Mouse (Mus musculus) small intestine, adult 2 months (tissue): ENCODE results near the gene Atp6v0e2. TPM values are rescaled to one million over a fixed set of nuclear protein-coding genes. Genes with fewer than 3 reads are reported as not detected.

Experiments used
- H3K27ac ChIP-seq: fragments of 200-500 bp; 2 replicates; pipeline ENCODE4 v1.5.1; 2012; ENCODE audit warnings: low read depth, low read length, control low read depth, inconsistent platforms; ENCODE audit not compliant: insufficient read depth
- H3K27me3 ChIP-seq: fragments of 200-500 bp; 2 replicates; pipeline ENCODE4 v1.6.1; 2012; ENCODE audit warnings: mild to moderate bottlenecking, moderate library complexity, low read length, inconsistent platforms; ENCODE audit not compliant: control insufficient read depth, insufficient read depth
- H3K36me3 ChIP-seq: fragments of 200-500 bp; 2 replicates; pipeline ENCODE4 v1.6.1; 2012; ENCODE audit warnings: mild to moderate bottlenecking, low read length, control low read depth, inconsistent platforms; ENCODE audit not compliant: control insufficient read depth, insufficient read depth
- H3K4me1 ChIP-seq: fragments of 200-500 bp; 2 replicates; pipeline ENCODE4 v1.6.1; 2012; ENCODE audit warnings: low read length, inconsistent platforms, mixed read lengths; ENCODE audit not compliant: control insufficient read depth, insufficient read depth, insufficient read length
- H3K4me3 ChIP-seq: fragments of 200-500 bp; 2 replicates; pipeline ENCODE4 v1.5.1; 2012; ENCODE audit warnings: low read depth, mild to moderate bottlenecking, control low read depth, inconsistent platforms, low read length, moderate library complexity
- CTCF ChIP-seq: fragments of 200-500 bp; IDR thresholded peaks from 2 replicates; pipeline ENCODE4 v1.5.1; 2012; ENCODE audit warnings: low read depth, mild to moderate bottlenecking, control low read depth, inconsistent platforms, low read length, moderate library complexity, mixed read lengths; ENCODE audit not compliant: insufficient replicate concordance, insufficient read length; ENCODE audit errors: extremely low read depth
- POLR2A ChIP-seq: fragments of 200-500 bp; IDR thresholded peaks from 2 replicates; pipeline ENCODE4 v1.6.1; 2012; ENCODE audit warnings: low read depth, mild to moderate bottlenecking, control low read depth, inconsistent platforms, low read length, moderate library complexity
- WGBS: fragments of 180-500 bp; shearing (Covaris S2); methylation state at CpG from one replicate; pipeline ENCODE4 v1.1.7; 2018; 5-methylcytosine and 5-hydroxymethylcytosine counted together
- polyA plus RNA-seq: library from polyadenylated mRNA; depleted of rRNA; stranded (reverse); fragments of >200 nt; gene quantifications from 2 replicates; pipeline ENCODE4 v1.2.3, GENCODE M21; 2012

Atp6v0e2 gene
- polyA plus RNA-seq, 1 experiment: 26.3 TPM

DNA sequence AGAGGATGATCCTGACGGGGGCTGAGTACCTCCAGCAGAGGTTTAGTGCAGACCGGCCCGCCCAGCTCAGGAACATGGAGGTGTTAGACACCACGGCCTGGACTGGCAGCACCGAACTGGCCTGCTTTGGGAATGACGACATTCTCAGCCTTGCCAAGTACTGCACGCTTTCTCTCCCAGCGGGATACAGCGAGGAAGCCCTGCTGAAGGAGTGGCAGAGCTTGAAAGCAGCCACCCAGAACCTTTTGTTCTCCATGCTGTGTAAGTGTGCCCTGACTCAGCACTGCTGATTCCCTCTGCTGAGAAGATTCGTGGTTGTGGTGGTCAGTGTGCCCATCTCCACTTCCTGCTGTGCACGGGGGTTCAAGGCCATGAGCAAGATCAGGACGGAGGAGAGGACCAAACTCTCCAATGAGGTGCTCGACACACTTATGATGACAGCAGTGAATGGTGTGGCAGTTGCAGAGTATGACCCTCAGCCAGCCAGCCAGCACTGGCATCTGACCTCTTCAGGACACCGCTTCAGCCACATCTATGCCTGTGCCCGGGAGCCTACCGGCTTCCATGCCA lies 7.5 kb upstream of the Atp6v0e2 start:
- H3K4me3 ChIP-seq: no peak overlapping the region
- no peaks in the 10 kb centered on the region for H3K27me3 ChIP-seq
- 87% methylated on average over 16 of the region's 16 CpGs for WGBS
- TF ChIP-seq CTCF: no peak
- H3K36me3 ChIP-seq: no peaks in the 10 kb centered on the region
- no peak overlapping the region for H3K27ac ChIP-seq
- H3K4me1 ChIP-seq: no peaks in the 10 kb centered on the region

DNA sequence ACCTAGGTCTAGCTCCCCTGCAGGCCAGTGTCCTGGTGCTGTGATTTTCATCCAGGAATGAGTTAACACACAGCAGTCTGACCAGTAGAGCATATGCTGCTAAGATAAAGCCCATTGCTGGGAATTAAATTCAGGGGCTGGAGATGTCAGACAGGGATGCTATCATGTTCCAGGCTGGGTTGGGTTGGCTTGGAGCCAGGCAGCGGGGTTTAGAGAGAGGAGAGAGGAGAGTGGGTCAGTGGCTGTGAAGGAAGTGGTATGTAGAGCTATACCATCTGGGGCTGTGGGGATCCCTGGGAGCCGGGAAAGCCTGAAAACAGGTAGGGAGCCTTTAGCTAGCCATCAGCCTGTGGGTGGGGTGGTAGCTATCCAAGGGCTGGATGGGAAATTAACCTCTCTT lies 6.6 kb upstream of the Atp6v0e2 start:
- Histone ChIP-seq H3K27me3 (no peaks in the 10 kb centered on the region), H3K36me3 (no peaks in the 10 kb centered on the region), H3K4me3 (no peak overlapping the region), H3K27ac (no peak overlapping the region), H3K4me1 (no peaks in the 10 kb centered on the region)
- TF ChIP-seq POLR2A: no peak
- 63% methylated on average over 2 of the region's 2 CpGs for WGBS

DNA sequence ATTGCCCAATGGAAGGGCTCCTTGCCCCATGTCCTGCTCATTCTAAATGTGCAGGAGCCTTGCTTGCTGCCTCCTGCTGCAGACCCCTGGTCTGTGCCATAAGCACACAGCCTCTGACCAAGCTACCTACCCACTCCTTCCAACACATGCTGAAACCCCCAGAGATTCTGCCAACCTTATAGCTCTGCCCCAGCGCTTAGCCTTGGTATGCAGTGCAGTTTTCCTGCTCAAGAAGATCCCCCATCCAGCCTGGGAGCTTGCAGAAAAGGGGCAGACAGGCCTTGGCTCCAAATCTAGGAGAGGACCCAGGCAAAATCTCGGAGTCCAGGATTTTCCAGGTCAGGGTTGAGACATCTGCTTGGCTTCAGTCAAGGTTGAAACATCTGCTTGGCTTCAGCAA lies 3.9 kb upstream of the Atp6v0e2 start:
- TF ChIP-seq POLR2A (no peak), CTCF (no peak)
- Histone ChIP-seq H3K27me3 (no peaks in the 10 kb centered on the region), H3K4me3 (no peak overlapping the region), H3K27ac (no peak overlapping the region), H3K36me3 (no peaks in the 10 kb centered on the region), H3K4me1 (peaks cover 7% of the 10 kb centered on the region; the same call in 1 of the 2 replicates)
- 85% methylated on average over 2 of the region's 2 CpGs for WGBS

DNA sequence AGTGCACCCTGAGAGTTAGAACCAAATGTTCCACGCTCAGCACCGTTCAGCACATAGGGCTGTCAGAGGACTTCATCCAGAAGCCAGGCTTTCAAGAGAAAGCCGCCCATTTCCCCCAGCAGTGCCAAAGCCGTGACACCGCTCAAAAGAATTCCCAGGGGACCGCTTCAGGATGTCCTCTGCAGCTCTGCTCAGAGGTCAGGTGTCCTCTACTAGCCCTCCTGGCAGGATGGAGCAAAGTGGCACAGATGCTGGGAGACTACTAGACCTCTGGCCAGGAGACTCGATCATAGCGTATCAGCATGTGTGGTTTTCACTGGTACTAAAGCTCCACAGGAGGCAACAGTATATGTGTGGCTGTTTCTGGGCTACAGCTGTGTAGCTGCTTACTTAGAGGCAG lies 2.5 kb upstream of the Atp6v0e2 start:
- Histone ChIP-seq H3K4me1 (peaks cover 7% of the 10 kb centered on the region; the same call in 1 of the 2 replicates), H3K27ac (no peak overlapping the region), H3K4me3 (no peak overlapping the region), H3K36me3 (no peaks in the 10 kb centered on the region), H3K27me3 (no peaks in the 10 kb centered on the region)
- TF ChIP-seq POLR2A (no peak), CTCF (no peak)
- 84% methylated on average over 8 of the region's 8 CpGs for WGBS

DNA sequence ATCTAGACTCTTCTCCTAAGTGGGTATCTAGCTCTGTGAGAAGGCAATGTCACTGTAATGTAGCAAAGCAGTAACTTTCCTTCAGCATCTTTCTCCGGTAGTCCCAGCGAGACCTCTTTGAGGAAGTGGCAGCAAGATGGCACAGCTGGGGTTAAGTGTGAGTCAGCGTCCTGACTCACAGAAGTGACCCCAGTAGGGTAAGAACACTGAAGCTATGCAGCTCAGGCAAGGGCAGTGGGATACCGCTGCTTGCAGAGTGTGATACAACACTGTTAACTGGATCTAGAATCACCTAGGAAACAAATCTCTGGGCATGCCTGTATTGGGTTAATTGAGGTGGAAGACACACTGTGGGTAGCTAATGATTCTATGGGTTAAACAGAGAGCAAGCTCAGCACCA lies 1.3 kb upstream of the Atp6v0e2 start:
- Histone ChIP-seq H3K27ac (no peak overlapping the region), H3K4me1 (peaks cover 9% of the 10 kb centered on the region), H3K27me3 (no peaks in the 10 kb centered on the region), H3K4me3 (no peak overlapping the region), H3K36me3 (no peaks in the 10 kb centered on the region)
- TF ChIP-seq CTCF: no peak
- no peak for TF ChIP-seq POLR2A
- 68% methylated on average over 4 of the region's 4 CpGs for WGBS

DNA sequence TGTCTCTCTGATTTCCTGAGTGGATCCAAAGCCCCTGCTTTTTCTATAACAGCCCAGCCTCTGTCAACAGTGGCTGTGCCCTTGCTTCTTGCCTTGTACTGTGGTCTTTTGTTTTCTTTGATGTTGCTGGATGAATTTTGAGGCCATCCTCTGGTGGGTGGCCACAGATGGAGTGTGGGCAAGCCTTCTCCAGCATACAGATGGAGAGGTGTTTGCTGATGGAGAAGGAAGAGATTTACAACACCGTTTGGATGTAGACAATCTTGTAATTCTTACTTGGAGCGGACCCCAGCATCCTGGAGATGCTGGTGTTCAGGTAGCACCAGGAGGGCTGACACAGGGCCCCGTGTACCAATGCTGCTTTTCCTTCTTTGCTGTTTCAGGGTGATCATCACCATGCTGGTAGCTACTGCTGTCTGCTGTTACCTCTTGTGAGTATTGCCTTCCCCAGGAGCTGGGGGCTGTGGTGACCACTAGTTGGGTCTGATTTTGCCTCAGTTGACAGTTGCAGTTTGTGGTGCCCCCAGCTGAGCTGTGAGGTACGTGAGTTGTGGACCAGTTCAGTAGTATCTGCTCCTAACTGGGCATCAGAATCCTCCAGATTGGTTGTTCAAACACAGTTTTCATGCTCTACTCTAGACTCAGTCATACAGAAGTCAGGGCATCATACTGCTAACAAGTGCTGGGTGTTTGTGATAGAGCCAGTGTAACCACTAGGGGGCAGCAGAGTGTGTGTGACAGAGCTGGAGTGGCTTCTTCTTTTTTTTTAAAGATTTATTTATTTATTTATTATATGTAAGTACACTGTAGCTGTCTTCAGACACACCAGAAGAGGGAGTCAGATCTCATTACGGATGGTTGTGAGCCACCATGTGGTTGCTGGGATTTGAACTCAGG lies 1.7 kb downstream of the Atp6v0e2 start:
- TF ChIP-seq CTCF (peak; percentile 19; the same call in 1 of the 2 replicates), POLR2A (no peak)
- H3K4me3 ChIP-seq: no peak overlapping the region
- WGBS: 79% methylated on average over 5 of the region's 5 CpGs
- H3K36me3 ChIP-seq: no peaks in the 10 kb centered on the region
- H3K4me1 ChIP-seq: peaks cover 27% of the 10 kb centered on the region
- no peak overlapping the region for H3K27ac ChIP-seq
- H3K27me3 ChIP-seq: no peaks in the 10 kb centered on the region

DNA sequence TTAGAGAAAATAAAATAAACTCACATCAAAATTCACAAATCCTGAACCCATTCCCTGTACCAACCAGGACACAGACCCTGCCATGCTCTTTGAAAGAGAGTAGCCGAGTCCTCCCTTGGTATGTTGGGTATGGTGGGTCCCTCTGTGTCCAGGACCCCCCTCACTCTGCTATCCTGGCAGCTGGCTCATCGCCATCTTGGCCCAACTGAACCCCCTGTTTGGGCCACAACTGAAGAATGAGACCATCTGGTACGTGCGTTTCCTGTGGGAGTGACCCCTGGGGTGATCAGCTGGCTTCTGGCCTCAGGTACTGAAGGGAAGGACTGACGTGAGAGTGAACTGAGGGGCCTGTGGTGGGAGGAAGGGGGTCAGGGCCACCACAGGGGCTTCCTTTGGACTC lies 2.4 kb downstream of the Atp6v0e2 start:
- Histone ChIP-seq H3K36me3 (no peaks in the 10 kb centered on the region), H3K27ac (no peak overlapping the region), H3K27me3 (no peaks in the 10 kb centered on the region), H3K4me1 (peaks cover 27% of the 10 kb centered on the region), H3K4me3 (no peak overlapping the region)
- WGBS: 91% methylated on average over 5 of the region's 5 CpGs
- TF ChIP-seq CTCF (no peak), POLR2A (no peak)

DNA sequence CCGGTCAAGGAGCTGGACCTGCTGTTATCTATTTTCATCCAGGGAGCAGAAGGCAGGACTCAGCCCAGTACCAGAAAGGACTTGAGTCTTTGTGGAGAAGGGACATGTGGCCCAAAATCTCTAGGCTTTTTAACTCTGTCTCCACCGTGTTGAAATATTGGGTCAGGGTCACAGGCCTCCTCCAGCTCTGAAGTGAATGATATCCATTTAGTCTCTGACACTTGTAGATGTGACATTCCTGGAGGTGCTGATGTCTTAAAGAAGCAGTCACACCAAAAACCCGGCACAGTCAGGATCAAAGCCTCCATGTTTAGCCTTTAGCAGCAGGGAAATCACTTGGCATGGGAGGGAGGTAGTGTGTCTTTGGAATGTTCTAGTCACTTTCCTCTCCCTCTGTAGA lies 3.3 kb downstream of the Atp6v0e2 start:
- 72% methylated on average over 3 of the region's 3 CpGs for WGBS
- no peak overlapping the region for H3K27ac ChIP-seq

More for the DNA sequence above, 3.3 kb downstream of the Atp6v0e2 start:
- Histone ChIP-seq H3K36me3 (no peaks in the 10 kb centered on the region), H3K4me1 (peaks cover 27% of the 10 kb centered on the region), H3K4me3 (no peak overlapping the region), H3K27me3 (no peaks in the 10 kb centered on the region)
- TF ChIP-seq POLR2A: no peak
- TF ChIP-seq CTCF: no peak
